Mouse (Mus musculus): Measurements from ENCODE around the gene Slc25a5.

DNA sequence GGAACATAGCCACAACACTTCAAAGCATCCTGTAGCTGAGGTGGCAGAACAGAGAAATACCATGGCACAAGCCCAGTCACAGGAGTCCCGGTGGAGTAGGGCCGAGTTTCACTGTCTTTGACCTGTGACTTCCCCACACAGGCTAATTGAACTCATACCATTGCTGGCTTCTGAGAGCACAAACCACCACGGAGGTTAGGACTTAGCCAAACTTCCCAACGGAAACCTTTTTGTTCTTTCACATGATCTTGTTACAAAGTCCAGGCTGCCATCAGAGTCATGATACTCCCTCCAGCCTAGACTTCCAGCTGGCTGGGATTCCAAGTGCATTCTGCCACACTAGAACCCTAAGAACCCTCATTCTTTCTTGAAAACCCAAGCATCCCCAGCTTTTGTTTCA, 17.8 kb upstream of the Slc25a5 start:
- TF ChIP-seq CTCF (IDR thresholded peaks at IDR 0.05; ENCODE audit: low read depth) (no peak), EP300 (IDR thresholded peaks at IDR 0.05; ENCODE audit: low read depth) (no peak)
